Mouse (Mus musculus) myocyte (in vitro differentiated cells): Measurements from ENCODE around the gene Neto2. TPM values are rescaled to one million over a fixed set of nuclear protein-coding genes. Genes with fewer than 3 reads are reported as not detected.

Source experiments
- H3K27me3 ChIP-seq: one replicate; pipeline ENCODE4 v1.6.1; 2011; ENCODE audit not compliant: control insufficient read depth, insufficient read depth, insufficient read length
- H3K36me3 ChIP-seq: one replicate; pipeline ENCODE4 v1.6.1; 2011; ENCODE audit not compliant: control insufficient read depth, insufficient read depth
- H3K4me2 ChIP-seq: one replicate; pipeline ENCODE4 v1.6.1; 2011; ENCODE audit warnings: low read depth, control low read depth
- H3K4me3 ChIP-seq: one replicate; pipeline ENCODE4 v1.5.1; 2011; ENCODE audit warnings: mild to moderate bottlenecking, control low read depth, moderate library complexity
- H3K79me2 ChIP-seq: one replicate; pipeline ENCODE4 v1.6.1; 2011; ENCODE audit not compliant: control insufficient read depth, insufficient read depth
- H3ac ChIP-seq: one replicate; pipeline ENCODE4 v1.6.1; 2011; ENCODE audit not compliant: control insufficient read depth, insufficient read length
- CEBPB ChIP-seq: IDR thresholded peaks from 2 replicates; pipeline ENCODE4 v1.6.1; 2011; ENCODE audit warnings: mild to moderate bottlenecking, moderate library complexity; ENCODE audit not compliant: poor library complexity, insufficient read depth, severe bottlenecking
- E2F4 ChIP-seq: IDR thresholded peaks from one replicate; pipeline ENCODE4 v1.6.1; 2011; ENCODE audit warnings: mild to moderate bottlenecking, control low read depth, moderate library complexity; ENCODE audit not compliant: insufficient read depth
- MAX ChIP-seq: IDR thresholded peaks from one replicate; pipeline ENCODE4 v1.6.1; 2011; ENCODE audit warnings: low read depth, mild to moderate bottlenecking, control low read depth
- MYOD1 ChIP-seq, 3 experiments: IDR thresholded peaks; one replicate each; pipeline ENCODE4 v1.6.1; 2011; ENCODE audit warnings: control low read depth in 2 of 3, low read depth in 2 of 3, mild to moderate bottlenecking in 2 of 3, moderate library complexity in 1 of 3; ENCODE audit not compliant: insufficient read length in 2 of 3, control insufficient read depth in 1 of 3
- MYOG ChIP-seq, 3 experiments: IDR thresholded peaks; one replicate each; pipeline ENCODE4 v1.6.1; 2011; ENCODE audit warnings: control low read depth in 2 of 3, low read depth in 2 of 3, mild to moderate bottlenecking in 2 of 3; ENCODE audit not compliant: insufficient read length in 2 of 3, control insufficient read depth in 1 of 3, insufficient read depth in 1 of 3
- POLR2A ChIP-seq: IDR thresholded peaks from one replicate; pipeline ENCODE4 v1.6.1; 2011; ENCODE audit warnings: low read depth, mild to moderate bottlenecking, control low read depth, moderate library complexity; ENCODE audit not compliant: insufficient read length
- POLR2AphosphoS2 ChIP-seq: IDR thresholded peaks from one replicate; pipeline ENCODE4 v1.6.1; 2011; ENCODE audit warnings: low read depth, control low read depth; ENCODE audit not compliant: insufficient read length
- REST ChIP-seq: IDR thresholded peaks from one replicate; pipeline ENCODE4 v1.6.1; 2011; ENCODE audit warnings: mild to moderate bottlenecking, control low read depth, moderate library complexity; ENCODE audit not compliant: insufficient read depth, insufficient read length
- SRF ChIP-seq: IDR thresholded peaks from one replicate; pipeline ENCODE4 v1.6.1; 2011; ENCODE audit warnings: low read depth; ENCODE audit not compliant: control insufficient read depth, insufficient read length
- TCF12 ChIP-seq: IDR thresholded peaks from one replicate; pipeline ENCODE4 v1.6.1; 2011; ENCODE audit warnings: mild to moderate bottlenecking, control low read depth; ENCODE audit not compliant: poor library complexity, insufficient read depth, severe bottlenecking
- TCF3 ChIP-seq: IDR thresholded peaks from one replicate; pipeline ENCODE4 v1.6.1; 2011; ENCODE audit warnings: low read depth, control low read depth; ENCODE audit not compliant: insufficient read length
- USF1 ChIP-seq: IDR thresholded peaks from one replicate; pipeline ENCODE4 v1.6.1; 2011; ENCODE audit warnings: low read depth, mild to moderate bottlenecking, control low read depth, moderate library complexity
- polyA plus RNA-seq: library from polyadenylated mRNA; unstranded; fragments of >200 nt; fragmentation: generic; extraction: Trizol; gene quantifications from one replicate; pipeline ENCODE4 v1.2.1, GENCODE M21; 2012; ENCODE audit warnings: missing spikeins

Gene Neto2
- polyA plus RNA-seq, 1 experiment, result 0.31 TPM

- H3ac ChIP-seq, result no peak overlapping the region
- no peak for TF ChIP-seq MYOG (IDR thresholded peaks at IDR 0.05; ENCODE audit: control insufficient read depth in 1 of 3, insufficient read depth in 1 of 3, insufficient read length in 2 of 3, low read depth in 2 of 3)
- no peak for TF ChIP-seq E2F4
- TF ChIP-seq USF1, result no peak
- no peak for TF ChIP-seq POLR2AphosphoS2
- no peak for TF ChIP-seq CEBPB
- no peak for TF ChIP-seq MAX
- no peak for TF ChIP-seq MYOD1 (IDR thresholded peaks at IDR 0.05; ENCODE audit: control insufficient read depth in 1 of 3, insufficient read length in 2 of 3, low read depth in 2 of 3)
- no peak for TF ChIP-seq REST
- no peak for TF ChIP-seq TCF12
- no peak for TF ChIP-seq POLR2A
- no peak for TF ChIP-seq TCF3
- no peak for TF ChIP-seq SRF
- H3K4me2 ChIP-seq, result no peak overlapping the region
- H3K36me3 ChIP-seq, result no peaks in the 10 kb centered on the region
- no peaks in the 10 kb centered on the region for H3K27me3 ChIP-seq
- no peak overlapping the region for H3K4me3 ChIP-seq
- no peaks in the 10 kb centered on the region for H3K79me2 ChIP-seq
These were observed 103.1 kb downstream of the Neto2 start for GRCm38 (mm10) chr8:85597413-85598191.

GRCm38 (mm10) chr8:85595391-85595790 is 105.3 kb downstream of the Neto2 start:
- H3K4me2 ChIP-seq, result no peak overlapping the region
- no peaks in the 10 kb centered on the region for H3K27me3 ChIP-seq
- no peak overlapping the region for H3K4me3 ChIP-seq
- TF ChIP-seq TCF12 (no peak), MYOG (IDR thresholded peaks at IDR 0.05; ENCODE audit: control insufficient read depth in 1 of 3, insufficient read depth in 1 of 3, insufficient read length in 2 of 3, low read depth in 2 of 3) (no peak), POLR2A (no peak), USF1 (no peak), TCF3 (no peak), E2F4 (no peak), MAX (no peak), CEBPB (no peak), SRF (no peak), REST (no peak), POLR2AphosphoS2 (no peak), MYOD1 (IDR thresholded peaks at IDR 0.05; ENCODE audit: control insufficient read depth in 1 of 3, insufficient read length in 2 of 3, low read depth in 2 of 3) (no peak)
- no peaks in the 10 kb centered on the region for H3K79me2 ChIP-seq
- no peak overlapping the region for H3ac ChIP-seq
- H3K36me3 ChIP-seq, result no peaks in the 10 kb centered on the region

- no peaks in the 10 kb centered on the region for H3K36me3 ChIP-seq
- no peaks in the 10 kb centered on the region for H3K27me3 ChIP-seq
- no peaks in the 10 kb centered on the region for H3K79me2 ChIP-seq
- no peak overlapping the region for H3K4me3 ChIP-seq
- TF ChIP-seq POLR2AphosphoS2 (no peak), REST (no peak)
- no peak overlapping the region for H3ac ChIP-seq
- H3K4me2 ChIP-seq, result no peak overlapping the region
These were observed 105.7 kb downstream of the Neto2 start for GRCm38 (mm10) chr8:85594983-85595382.

- TF ChIP-seq MYOD1 (IDR thresholded peaks at IDR 0.05; ENCODE audit: control insufficient read depth in 1 of 3, insufficient read length in 2 of 3, low read depth in 2 of 3) (no peak), MAX (no peak), SRF (no peak), TCF3 (no peak), POLR2A (no peak), USF1 (no peak), POLR2AphosphoS2 (no peak), TCF12 (no peak), REST (no peak), E2F4 (no peak), MYOG (IDR thresholded peaks at IDR 0.05; ENCODE audit: control insufficient read depth in 1 of 3, insufficient read depth in 1 of 3, insufficient read length in 2 of 3, low read depth in 2 of 3) (no peak), CEBPB (no peak)
- Histone ChIP-seq H3K27me3 (no peaks in the 10 kb centered on the region), H3K36me3 (no peaks in the 10 kb centered on the region), H3K4me2 (no peak overlapping the region), H3K4me3 (no peak overlapping the region), H3K79me2 (no peaks in the 10 kb centered on the region), H3ac (no peak overlapping the region)
These were observed 107.4 kb downstream of the Neto2 start for GRCm38 (mm10) chr8:85593324-85593723.

- H3K4me3 ChIP-seq, result no peak overlapping the region
- TF ChIP-seq E2F4 (no peak), MYOG (IDR thresholded peaks at IDR 0.05; ENCODE audit: control insufficient read depth in 1 of 3, insufficient read depth in 1 of 3, insufficient read length in 2 of 3, low read depth in 2 of 3) (no peak), MYOD1 (IDR thresholded peaks at IDR 0.05; ENCODE audit: control insufficient read depth in 1 of 3, insufficient read length in 2 of 3, low read depth in 2 of 3) (no peak), TCF12 (no peak), REST (no peak), CEBPB (no peak), TCF3 (no peak), SRF (no peak), POLR2AphosphoS2 (no peak), USF1 (no peak), POLR2A (no peak), MAX (no peak)
- H3K79me2 ChIP-seq, result no peaks in the 10 kb centered on the region
- no peak overlapping the region for H3K4me2 ChIP-seq
- no peaks in the 10 kb centered on the region for H3K27me3 ChIP-seq
- H3K36me3 ChIP-seq, result no peaks in the 10 kb centered on the region
- no peak overlapping the region for H3ac ChIP-seq
These were observed 109.2 kb downstream of the Neto2 start for GRCm38 (mm10) chr8:85591532-85591931.
